Mouse (Mus musculus) G1E (cell line): Measurements from ENCODE around the gene Frat1. TPM values are rescaled to one million over a fixed set of nuclear protein-coding genes. Genes with fewer than 3 reads are reported as not detected.

Experiments used
- ATAC-seq: 2 replicates; pipeline ENCODE4 v1.8.0; 2016; ENCODE audit warnings: mild to moderate bottlenecking; ENCODE audit not compliant: insufficient number of reproducible peaks, poor library complexity, low FRiP score, severe bottlenecking; ENCODE audit errors: extremely low read depth
- DNase-seq: peaks from one replicate; pipeline ENCODE4 v3.0.0; 2012; ENCODE audit warnings: low spot score
- H3K27me3 ChIP-seq: 2 replicates; pipeline ENCODE4 v1.6.1; 2012; ENCODE audit warnings: mild to moderate bottlenecking, low read length, inconsistent platforms; ENCODE audit not compliant: insufficient read depth
- H3K36me3 ChIP-seq: replicated peaks from 2 replicates; pipeline ENCODE3; 2012; ENCODE audit warnings: mild to moderate bottlenecking, inconsistent platforms
- H3K4me1 ChIP-seq: 2 replicates; pipeline ENCODE4 v1.6.1; 2012; ENCODE audit warnings: low read depth, low read length, inconsistent platforms, mixed read lengths; ENCODE audit not compliant: insufficient read depth
- H3K4me3 ChIP-seq: 2 replicates; pipeline ENCODE4 v1.5.1; 2012; ENCODE audit warnings: low read depth, mild to moderate bottlenecking, inconsistent platforms, low read length, moderate library complexity, mixed read lengths
- H3K9me3 ChIP-seq: replicated peaks from 2 replicates; pipeline ENCODE4 v1.6.1; 2012; ENCODE audit warnings: inconsistent platforms
- CTCF ChIP-seq: IDR thresholded peaks from 2 replicates; pipeline ENCODE4 v1.5.1; 2012; ENCODE audit warnings: low read depth, low read length, inconsistent platforms, mixed read lengths
- GATA1 ChIP-seq: IDR thresholded peaks from 2 replicates; pipeline ENCODE4 v1.6.1; 2012; ENCODE audit warnings: borderline replicate concordance, low read length, inconsistent platforms, mixed read lengths
- GATA2 ChIP-seq: IDR thresholded peaks from 2 replicates; pipeline ENCODE4 v1.6.1; 2012; ENCODE audit warnings: low read depth, low read length, inconsistent platforms, borderline replicate concordance
- POLR2AphosphoS5 ChIP-seq: IDR thresholded peaks from 2 replicates; pipeline ENCODE4 v1.6.1; 2012; ENCODE audit warnings: low read depth, low read length, inconsistent platforms; ENCODE audit not compliant: insufficient replicate concordance
- TAL1 ChIP-seq: conservative IDR thresholded peaks from 2 replicates; pipeline ENCODE4 v1.6.1; 2012; ENCODE audit warnings: low read depth, low read length, inconsistent platforms, mixed read lengths
- polyA plus RNA-seq: library from polyadenylated mRNA; stranded (reverse); fragments of >175 nt; gene quantifications from 2 replicates; pipeline ENCODE4 v1.2.3, GENCODE M21; 2012
- total RNA-seq, 2 experiments: library from RNA; stranded (forward) in 1 of 2; stranded (reverse) in 1 of 2; fragments of 200-1000 nt in 1 of 2; fragments of >200 nt in 1 of 2; fragmentation: Nextera tagmentation in 1 of 2; gene quantifications; 2 replicates each; pipeline ENCODE4 v1.2.3; 2014 to 2017

Gene Frat1
- total and polyA plus RNA-seq, 3 experiments, result 11.4 to 41.1 (median 17.9) TPM

DNA sequence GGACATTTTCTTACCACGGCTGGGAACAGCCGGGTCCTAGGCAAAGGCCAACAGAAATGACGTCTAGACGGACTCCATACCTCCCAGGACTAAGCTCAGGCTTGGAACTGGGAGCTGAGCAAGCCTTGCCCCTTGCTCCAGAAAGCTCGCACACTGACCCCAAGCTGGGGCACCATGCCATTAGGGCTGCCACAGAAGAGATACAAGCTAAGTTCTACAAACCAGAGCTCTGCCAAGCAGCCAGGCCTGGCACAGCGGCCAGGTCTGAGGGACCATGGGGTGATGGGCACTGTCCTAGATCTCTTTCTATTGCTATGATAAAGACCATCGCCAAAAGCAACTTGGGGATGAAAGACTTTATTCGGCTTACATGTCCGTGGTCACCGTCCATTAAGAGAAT, 17.2 kb upstream of the Frat1 start:
- no peaks in the 10 kb centered on the region for H3K27me3 ChIP-seq
- TF ChIP-seq GATA1 (no peak), TAL1 (no peak), POLR2AphosphoS5 (no peak), GATA2 (no peak), CTCF (no peak)
- peaks cover 21% of the 10 kb centered on the region for H3K4me1 ChIP-seq
- DNase-seq (no peak), ATAC-seq (no peak)
- no peak overlapping the region for H3K4me3 ChIP-seq
- peaks cover 4% of the 10 kb centered on the region for H3K9me3 ChIP-seq
- H3K36me3 ChIP-seq, result no peaks in the 10 kb centered on the region

DNA sequence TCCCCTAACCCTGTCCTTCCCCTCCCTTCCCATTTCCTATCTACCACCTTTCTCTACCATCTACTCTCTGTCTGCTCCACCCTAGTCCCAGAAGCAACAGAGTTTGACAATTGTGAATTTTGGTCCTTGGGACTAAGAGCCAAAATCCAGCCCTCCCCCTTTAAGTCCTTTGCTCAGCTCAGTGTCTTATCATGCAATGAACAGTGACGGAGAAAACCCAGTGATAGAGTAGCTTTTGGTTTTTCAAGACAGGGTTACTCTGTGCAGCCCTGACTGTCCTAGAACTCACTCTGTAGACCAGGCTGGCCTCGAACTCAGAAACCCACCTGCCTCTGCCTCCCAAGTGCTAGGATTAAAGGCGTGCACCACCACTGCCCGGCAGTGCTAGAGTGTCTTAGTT, 16.4 kb upstream of the Frat1 start:
- no peak for DNase-seq
- Histone ChIP-seq H3K36me3 (no peaks in the 10 kb centered on the region), H3K9me3 (peaks cover 4% of the 10 kb centered on the region), H3K4me1 (peaks cover 13% of the 10 kb centered on the region), H3K4me3 (no peak overlapping the region), H3K27me3 (no peaks in the 10 kb centered on the region)
- ATAC-seq, result no peak
- TF ChIP-seq CTCF (no peak), TAL1 (no peak), GATA1 (no peak)

DNA sequence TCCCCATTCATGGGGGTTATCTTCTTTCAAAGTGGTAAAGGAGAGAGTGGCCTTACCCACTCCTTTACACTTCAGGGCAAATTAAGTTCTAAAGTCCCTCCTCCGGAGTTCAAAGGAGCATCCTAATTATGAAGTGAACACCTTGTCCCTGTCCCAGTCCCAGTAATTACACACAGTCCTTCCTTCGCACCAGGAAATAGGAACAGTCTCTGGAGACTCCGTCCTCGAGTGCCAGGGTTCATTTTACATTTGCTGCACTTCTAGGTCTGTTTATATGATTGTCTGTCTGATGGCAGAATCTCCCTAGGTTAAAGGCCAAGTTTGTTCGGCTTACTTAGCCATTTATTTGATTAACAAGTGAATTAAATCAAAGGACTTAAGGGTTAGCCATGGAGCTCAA, 13.4 kb upstream of the Frat1 start:
- DNase-seq (no peak), ATAC-seq (no peak)
- TF ChIP-seq GATA1 (no peak), TAL1 (no peak), POLR2AphosphoS5 (no peak), GATA2 (no peak), CTCF (no peak)
- Histone ChIP-seq H3K27me3 (no peaks in the 10 kb centered on the region), H3K36me3 (no peaks in the 10 kb centered on the region), H3K4me3 (no peak overlapping the region), H3K4me1 (peaks cover 13% of the 10 kb centered on the region), H3K9me3 (peaks cover 4% of the 10 kb centered on the region)

DNA sequence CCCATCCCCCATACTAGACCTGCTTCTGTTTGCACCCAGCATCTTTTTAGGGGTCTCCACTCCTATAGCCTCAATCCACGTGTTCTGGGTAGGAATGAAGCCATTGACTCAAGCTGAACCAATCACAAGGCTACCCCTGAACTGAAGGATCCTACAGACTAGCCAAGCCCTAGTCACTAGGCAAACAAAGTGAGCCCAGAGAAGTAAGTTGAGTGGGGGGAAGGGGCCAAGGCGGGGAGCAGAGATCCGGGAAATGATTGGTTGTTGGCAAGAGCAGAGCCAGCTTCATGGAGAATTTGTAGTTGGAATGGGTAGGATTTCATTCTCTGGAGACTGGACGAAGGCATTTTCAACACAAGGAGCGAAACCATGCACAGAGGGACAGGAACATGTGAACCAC, 12.9 kb upstream of the Frat1 start:
- DNase-seq (no peak), ATAC-seq (no peak)
- no peaks in the 10 kb centered on the region for H3K27me3 ChIP-seq
- peaks cover 4% of the 10 kb centered on the region for H3K9me3 ChIP-seq
- H3K36me3 ChIP-seq, result no peaks in the 10 kb centered on the region
- TF ChIP-seq POLR2AphosphoS5 (no peak), TAL1 (no peak), CTCF (no peak)
- H3K4me3 ChIP-seq, result no peak overlapping the region
- peaks cover 13% of the 10 kb centered on the region for H3K4me1 ChIP-seq

DNA sequence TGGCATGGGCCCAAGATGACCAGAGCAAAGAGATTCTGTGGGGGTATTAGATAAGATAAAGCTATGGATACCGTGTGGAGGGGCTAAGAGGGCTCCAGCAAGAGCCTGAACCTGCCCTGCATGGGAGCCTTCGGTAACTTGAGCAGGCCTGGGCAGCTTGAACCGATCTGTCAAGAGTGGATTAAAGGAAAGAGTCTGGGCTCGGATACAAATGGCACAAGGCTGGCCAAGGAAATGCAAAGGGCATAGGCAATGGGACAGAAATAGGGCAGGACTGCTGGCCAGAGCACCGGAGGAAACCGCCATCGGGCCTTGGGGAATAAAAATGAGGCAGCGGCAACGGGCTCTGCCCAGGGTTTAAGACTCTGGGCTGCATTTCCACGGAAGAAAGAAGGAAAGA, 12.4 kb upstream of the Frat1 start:
- peaks cover 4% of the 10 kb centered on the region for H3K9me3 ChIP-seq
- H3K4me3 ChIP-seq, result no peak overlapping the region
- ATAC-seq, result no peak
- no peak for TF ChIP-seq CTCF
- no peak for TF ChIP-seq GATA1
- TF ChIP-seq GATA2, result no peak
- TF ChIP-seq TAL1, result no peak
- no peak for TF ChIP-seq POLR2AphosphoS5
- peaks cover 13% of the 10 kb centered on the region for H3K4me1 ChIP-seq
- no peak for DNase-seq
- no peaks in the 10 kb centered on the region for H3K36me3 ChIP-seq
- H3K27me3 ChIP-seq, result no peaks in the 10 kb centered on the region

DNA sequence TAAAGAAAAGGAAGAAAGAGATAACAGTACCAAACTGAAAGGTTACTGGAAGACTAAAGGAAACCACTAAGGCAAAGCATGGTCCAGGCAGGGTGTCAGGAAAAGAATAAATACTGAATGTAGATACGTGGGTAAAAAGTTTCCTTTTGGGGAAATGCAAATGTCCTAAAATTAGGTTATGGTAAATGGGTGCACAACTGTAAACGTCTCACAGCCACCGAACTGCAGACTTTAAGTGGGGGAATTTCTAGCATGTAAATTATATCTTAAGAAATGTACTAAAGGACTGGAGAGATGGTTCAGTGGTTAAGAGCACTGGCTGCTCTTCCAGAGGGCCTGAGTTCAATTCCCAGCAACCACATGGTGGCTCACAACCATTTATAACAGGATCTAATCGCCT, 11.0 kb upstream of the Frat1 start:
- Histone ChIP-seq H3K9me3 (peaks cover 2% of the 10 kb centered on the region), H3K27me3 (no peaks in the 10 kb centered on the region), H3K36me3 (no peaks in the 10 kb centered on the region), H3K4me1 (peaks cover 21% of the 10 kb centered on the region), H3K4me3 (no peak overlapping the region)
- DNase-seq, result no peak
- no peak for TF ChIP-seq CTCF
- TF ChIP-seq GATA1, result no peak
- no peak for TF ChIP-seq POLR2AphosphoS5
- no peak for TF ChIP-seq TAL1
- TF ChIP-seq GATA2, result no peak
- ATAC-seq, result no peak

DNA sequence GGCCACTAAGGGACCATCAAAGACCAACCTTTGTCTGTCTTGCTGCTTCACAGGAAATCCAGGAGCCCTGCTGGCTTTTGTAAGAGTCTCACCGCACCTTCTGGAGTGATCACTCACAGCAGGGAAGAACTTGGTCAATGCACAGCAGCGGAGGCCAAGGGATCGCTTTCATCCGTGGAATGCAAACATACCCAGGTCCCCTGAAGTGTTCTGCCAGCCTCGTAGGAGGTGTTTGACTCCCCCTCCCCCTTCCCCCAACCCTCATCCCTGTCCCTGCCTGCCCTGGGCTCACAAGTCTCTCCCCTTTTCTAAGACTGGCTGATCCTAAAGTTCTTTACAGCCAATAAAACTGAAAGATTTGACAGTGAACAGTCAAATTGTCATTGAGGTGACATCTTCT, 8.3 kb upstream of the Frat1 start:
- ATAC-seq (no peak), DNase-seq (no peak)
- Histone ChIP-seq H3K4me3 (no peak overlapping the region), H3K4me1 (peaks cover 30% of the 10 kb centered on the region), H3K27me3 (no peaks in the 10 kb centered on the region), H3K36me3 (no peaks in the 10 kb centered on the region), H3K9me3 (no peaks in the 10 kb centered on the region)
- TF ChIP-seq POLR2AphosphoS5, result no peak
- TF ChIP-seq CTCF, result no peak
- no peak for TF ChIP-seq GATA1
- no peak for TF ChIP-seq TAL1
- TF ChIP-seq GATA2, result no peak
